Mouse (Mus musculus) spleen, adult 2 months (tissue): ENCODE measurements at regions not wholly inside any gene's neighbourhood (a gene's known extent, or its start where the extent isn't known, plus 50 kb on each side); places are given as distances from the start of the nearest gene placed in this dataset.

Experiments
- CTCF ChIP-seq: fragments of 200-500 bp; IDR thresholded peaks from 2 replicates; pipeline ENCODE4 v1.5.1; 2011; ENCODE audit warnings: mild to moderate bottlenecking, inconsistent platforms; ENCODE audit not compliant: insufficient read depth, insufficient read length, insufficient replicate concordance; ENCODE audit errors: extremely low read depth
- POLR2A ChIP-seq: fragments of 200-500 bp; IDR thresholded peaks from 2 replicates; pipeline ENCODE4 v1.6.1; 2011; ENCODE audit warnings: low read depth, low read length, inconsistent platforms

DNA sequence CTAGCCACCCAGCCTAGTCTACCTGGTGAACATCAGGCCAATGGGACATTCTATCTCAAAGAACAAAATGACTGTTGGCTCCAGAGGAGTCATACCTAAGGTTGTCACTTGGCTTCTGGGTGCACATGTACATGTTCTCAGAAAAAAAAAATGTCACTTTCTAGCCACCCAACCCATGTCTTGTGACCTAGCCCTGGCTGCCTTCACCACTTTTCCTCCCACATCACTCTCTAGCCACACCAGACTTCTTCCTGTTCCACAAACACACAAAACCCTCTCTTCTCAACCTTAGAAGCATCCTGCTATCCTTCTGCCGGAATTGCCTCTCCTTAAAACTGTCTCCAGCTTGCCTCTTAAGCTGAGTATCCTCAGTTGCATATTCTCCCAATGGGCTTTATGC, 211.6 kb downstream of the Maf start:
- TF ChIP-seq CTCF (no peak), POLR2A (no peak)
